In genomic region chr5:117841651-117842347, GRCm38 (mm10) we compare ENCODE assay signal across 9 mouse cellular contexts.
DNase-seq lines count a peak whose midpoint lies in the region; ATAC-seq and TF ChIP-seq lines count a peak whose summit lies in the region.
"Had no signal": no experiment of that assay in that cellular context is flagged by ENCODE, and none has a peak within 500 bp of the region (broad histone marks: within the 10 kb centered on the region; RNA-seq: fewer than 3 reads in every experiment).

No protein-coding gene starts in this region.

- peak overlapping the region; percentile 35 for H3K4me3 ChIP-seq in embryonic facial prominence, embryonic 10.5 days
- peak overlapping the region; percentile 69 for H3K4me3 ChIP-seq in layer of hippocampus, adult 2 months
- no peak overlapping the region for H3K4me3 ChIP-seq in stomach, embryonic 14.5 days (ENCODE audit: low read depth, low read length)
- H3K4me3 ChIP-seq: heart, embryonic 13.5 days had no signal

- no peaks in the 10 kb centered on the region for H3K36me3 ChIP-seq in embryonic facial prominence, embryonic 10.5 days (replicated peaks)
- H3K36me3 ChIP-seq in stomach, embryonic 14.5 days (ENCODE audit: control insufficient read depth, insufficient read depth, low read length) = no peaks in the 10 kb centered on the region
- H3K36me3 ChIP-seq: heart, embryonic 13.5 days had no signal

- no peaks in the 10 kb centered on the region for H3K9me3 ChIP-seq in embryonic facial prominence, embryonic 10.5 days
- no peaks in the 10 kb centered on the region for H3K9me3 ChIP-seq in stomach, embryonic 14.5 days (ENCODE audit: control insufficient read depth, low read depth, low read length)
- H3K9me3 ChIP-seq: heart, embryonic 13.5 days had no signal

- 0 out of 2 replicates have a peak overlapping the region, but pooled peaks have one; percentile 14 for H3K4me2 ChIP-seq in stomach, embryonic 14.5 days (replicated peaks; ENCODE audit: low read depth, low read length)
- H3K4me2 ChIP-seq: heart, embryonic 13.5 days had no signal

- ATAC-seq in stomach, embryonic 14.5 days (ENCODE audit: insufficient number of reproducible peaks, insufficient read depth, low FRiP score, low read depth) = no peak

- DNase-seq in ovary, postnatal 36 days (ENCODE audit: low spot score) = peak; percentile 20
- DNase-seq in ovary, postnatal 14 days (ENCODE audit: low spot score) = no peak
- DNase-seq in embryonic facial prominence, embryonic 10.5 days (ENCODE audit: low spot score) = peak; percentile 54
- peak; percentile 18 to 39 for DNase-seq in heart, adult 9 months (ENCODE audit: low spot score in 2 of 2)
- DNase-seq in layer of hippocampus, adult 2 months (ENCODE audit: low spot score in 2 of 2) = peak in 1 of 2 experiments; percentile 43
- peak; percentile 11 to 58 for DNase-seq in lung, postnatal 4 days
- no peak for DNase-seq in testis, postnatal 10 days (ENCODE audit: low spot score)

- no peak overlapping the region for H3K27ac ChIP-seq in embryonic facial prominence, embryonic 10.5 days (replicated peaks)
- peak overlapping the region; percentile 94 for H3K27ac ChIP-seq in layer of hippocampus, adult 2 months
- H3K27ac ChIP-seq in stomach, embryonic 14.5 days (ENCODE audit: low read length) = no peak overlapping the region
- H3K27ac ChIP-seq: heart, embryonic 13.5 days had no signal

- WGBS in embryonic facial prominence, embryonic 10.5 days = 1% methylated on average over 44 of the region's 44 CpGs
- WGBS in stomach, embryonic 14.5 days = 1% methylated on average over 44 of the region's 44 CpGs

- H3K27me3 ChIP-seq in embryonic facial prominence, embryonic 10.5 days (replicated peaks; ENCODE audit: low read depth, poor library complexity, severe bottlenecking) = peaks cover 94% of the 10 kb centered on the region
- H3K27me3 ChIP-seq in stomach, embryonic 14.5 days (ENCODE audit: control insufficient read depth, insufficient read depth, low read length) = peaks cover 40% of the 10 kb centered on the region

- H3K4me1 ChIP-seq in embryonic facial prominence, embryonic 10.5 days = peaks cover 28% of the 10 kb centered on the region
- no peaks in the 10 kb centered on the region for H3K4me1 ChIP-seq in stomach, embryonic 14.5 days (ENCODE audit: control insufficient read depth, insufficient read depth, low read length)
- H3K4me1 ChIP-seq: heart, embryonic 13.5 days had no signal

- TF ChIP-seq CTCF in layer of hippocampus, adult 2 months (conservative IDR thresholded peaks at IDR 0.05) = no peak

- no peak overlapping the region for H3K9ac ChIP-seq in stomach, embryonic 14.5 days (replicated peaks; ENCODE audit: low read depth, low read length)
- H3K9ac ChIP-seq: heart, embryonic 13.5 days had no signal

Comparison
In these comparisons a context has a peak if more than half of its experiments do, and no peak if none do; other contexts are left out.
1. DNase-seq: peak in ovary, postnatal 36 days (single experiment), embryonic facial prominence, embryonic 10.5 days (single experiment), heart, adult 9 months (2 of 2) and lung, postnatal 4 days (2 of 2); none in ovary, postnatal 14 days (single experiment) and testis, postnatal 10 days (single experiment).